Mouse (Mus musculus) cerebellum, adult 2 months (tissue): ENCODE results near the gene Slc6a6. TPM values are rescaled to one million over a fixed set of nuclear protein-coding genes. Genes with fewer than 3 reads are reported as not detected.

Experiments used
- DNase-seq, 2 experiments: peaks; one replicate each; pipeline ENCODE4 v3.0.0; 2021
- H3K27ac ChIP-seq: fragments of 200-500 bp; 2 replicates; pipeline ENCODE4 v1.5.1; 2012; ENCODE audit warnings: low read length, control low read depth, inconsistent platforms; ENCODE audit not compliant: insufficient read depth
- H3K27me3 ChIP-seq: fragments of 200-500 bp; 2 replicates; pipeline ENCODE4 v1.6.1; 2012; ENCODE audit warnings: inconsistent platforms, mild to moderate bottlenecking, low read length, moderate library complexity; ENCODE audit not compliant: control insufficient read depth, insufficient read depth
- H3K4me1 ChIP-seq: fragments of 200-500 bp; 2 replicates; pipeline ENCODE4 v1.6.1; 2011; ENCODE audit warnings: low read length; ENCODE audit not compliant: control insufficient read depth, insufficient read depth
- H3K4me3 ChIP-seq: fragments of 200-500 bp; replicated peaks from 2 replicates; pipeline ENCODE3; 2011; ENCODE audit warnings: mild to moderate bottlenecking, low read depth, low read length, control low read depth; ENCODE audit not compliant: insufficient read depth
- CTCF ChIP-seq: fragments of 200-500 bp; IDR thresholded peaks from 2 replicates; pipeline ENCODE4 v1.5.1; 2011; ENCODE audit warnings: low read depth, mild to moderate bottlenecking, control low read depth, low read length, moderate library complexity, borderline replicate concordance; ENCODE audit not compliant: insufficient read depth
- POLR2A ChIP-seq: fragments of 200-500 bp; IDR thresholded peaks from 2 replicates; pipeline ENCODE4 v1.6.1; 2011; ENCODE audit warnings: low read length, control low read depth, borderline replicate concordance; ENCODE audit not compliant: insufficient read depth
- WGBS: fragments of 180-500 bp; shearing (Covaris S2); methylation state at CpG from one replicate; pipeline ENCODE4 v1.1.7; 2018; 5-methylcytosine and 5-hydroxymethylcytosine counted together
- polyA plus RNA-seq: library from polyadenylated mRNA; depleted of rRNA; stranded (reverse); fragments of >200 nt; gene quantifications from 2 replicates; pipeline ENCODE4 v1.2.3, GENCODE M21; 2012

Slc6a6 gene
- polyA plus RNA-seq, 1 experiment = 79.3 TPM

DNA sequence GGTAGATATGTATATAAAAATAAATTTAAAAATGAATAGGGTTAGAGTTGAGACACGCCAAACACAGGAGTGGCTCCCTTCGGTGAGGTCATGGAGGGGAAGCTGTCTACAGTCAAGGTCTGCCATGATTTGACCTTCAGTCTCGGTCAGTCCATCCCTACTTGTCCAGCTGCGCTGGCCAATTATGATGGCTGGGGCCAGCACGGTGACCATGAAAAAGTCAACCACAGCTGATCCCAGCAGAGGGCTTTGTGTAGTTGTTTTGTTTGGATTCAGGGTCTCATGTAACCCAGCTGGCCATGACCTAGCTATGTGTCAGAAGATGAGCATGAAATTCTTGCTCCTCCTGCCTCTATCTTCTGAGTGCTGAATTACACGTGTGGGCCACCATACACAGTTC lies 21.6 kb upstream of the Slc6a6 start:
- H3K4me1 ChIP-seq = no peaks in the 10 kb centered on the region
- WGBS = 76% methylated on average over 6 of the region's 6 CpGs
- no peak for TF ChIP-seq POLR2A
- TF ChIP-seq CTCF = no peak
- no peak overlapping the region for H3K4me3 ChIP-seq
- no peak for DNase-seq
- no peak overlapping the region for H3K27ac ChIP-seq
- H3K27me3 ChIP-seq = no peaks in the 10 kb centered on the region

DNA sequence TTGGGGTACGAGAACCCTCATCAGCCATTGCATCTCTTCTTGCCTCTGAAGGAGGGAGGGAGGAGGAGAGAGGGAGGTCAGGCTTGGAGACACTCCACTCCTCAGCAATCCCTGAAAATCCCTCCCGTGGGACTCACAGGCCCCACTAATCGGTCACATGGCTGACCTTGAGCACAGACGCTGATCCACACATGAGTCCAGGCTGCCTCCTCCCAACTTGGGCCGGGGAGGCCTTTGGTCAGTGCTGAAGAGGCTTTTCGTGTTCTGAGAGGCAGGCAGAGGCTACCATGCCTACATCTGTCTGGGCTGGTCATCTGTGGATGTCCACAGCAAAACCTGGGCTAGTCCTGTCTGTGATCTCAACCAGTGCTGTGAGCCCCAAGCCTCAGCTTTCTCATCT lies 20.2 kb upstream of the Slc6a6 start:
- WGBS = 78% methylated on average over 6 of the region's 6 CpGs
- no peaks in the 10 kb centered on the region for H3K27me3 ChIP-seq
- no peak overlapping the region for H3K4me3 ChIP-seq
- TF ChIP-seq CTCF (no peak), POLR2A (no peak)
- no peak for DNase-seq
- no peak overlapping the region for H3K27ac ChIP-seq
- no peaks in the 10 kb centered on the region for H3K4me1 ChIP-seq

DNA sequence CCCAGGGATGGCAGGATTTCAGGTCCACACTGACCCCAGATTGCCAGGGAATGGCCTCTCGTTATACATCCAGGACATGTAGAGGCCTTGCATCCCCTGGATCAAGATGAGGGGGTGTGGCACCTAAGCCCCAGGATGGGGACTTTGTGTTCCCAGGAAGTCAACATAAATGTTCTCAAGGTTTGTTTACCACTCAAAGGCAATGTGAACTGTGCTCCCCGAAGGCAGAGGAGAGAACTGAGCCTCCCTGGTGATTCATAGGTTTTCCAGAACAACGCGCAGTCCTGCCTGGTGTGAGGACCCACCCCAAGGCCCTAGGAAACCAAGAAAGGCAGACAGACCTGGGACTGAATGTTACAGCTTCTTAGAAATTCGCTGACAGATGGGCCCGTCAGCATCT lies 18.6 kb upstream of the Slc6a6 start:
- H3K27me3 ChIP-seq = no peaks in the 10 kb centered on the region
- no peak overlapping the region for H3K4me3 ChIP-seq
- WGBS = 91% methylated on average over 6 of the region's 6 CpGs
- H3K27ac ChIP-seq = no peak overlapping the region
- no peak for TF ChIP-seq CTCF
- DNase-seq = no peak
- H3K4me1 ChIP-seq = no peaks in the 10 kb centered on the region

DNA sequence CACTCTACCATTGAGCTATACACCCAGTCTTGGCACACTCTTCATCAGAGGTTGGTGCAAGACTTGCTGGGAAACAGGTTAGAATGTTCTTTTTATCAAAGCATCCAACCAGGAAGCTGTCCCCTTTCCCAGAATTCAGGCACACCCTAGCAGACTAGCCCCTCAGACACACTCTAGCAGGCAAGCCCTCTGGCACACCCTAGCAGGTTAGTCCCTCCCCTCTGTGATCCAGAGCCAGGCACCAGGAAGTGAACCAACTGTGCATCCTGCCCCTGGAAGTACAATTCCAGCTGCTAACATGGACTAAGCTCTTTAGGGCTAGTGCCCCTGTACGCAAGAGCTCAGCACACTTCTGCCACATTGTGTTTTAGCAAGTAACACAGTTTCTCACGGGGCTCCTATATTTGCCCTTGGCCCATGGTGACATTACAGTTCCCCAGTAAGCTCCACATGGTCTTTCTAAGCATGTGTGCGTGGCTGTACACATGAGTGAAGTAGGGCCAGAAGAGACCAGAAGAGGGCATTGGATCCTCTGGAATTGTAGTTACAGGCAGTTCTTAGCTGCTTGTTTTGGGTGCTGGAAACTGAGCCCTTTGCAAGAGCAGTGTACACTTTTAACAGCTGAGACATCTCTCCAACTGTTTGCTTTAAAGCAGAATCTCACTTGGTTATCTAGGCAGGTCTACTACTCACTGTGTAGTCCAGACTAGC lies 17.7 kb upstream of the Slc6a6 start:
- Histone ChIP-seq H3K27ac (no peak overlapping the region), H3K4me1 (no peaks in the 10 kb centered on the region), H3K27me3 (no peaks in the 10 kb centered on the region), H3K4me3 (no peak overlapping the region)
- DNase-seq = no peak
- TF ChIP-seq POLR2A = no peak
- no peak for TF ChIP-seq CTCF
- 97% methylated on average over 3 of the region's 3 CpGs for WGBS

GRCm38 (mm10) chr6:91667141-91667540 lies 16.7 kb upstream of the Slc6a6 start:
- WGBS = 93% methylated on average over 4 of the region's 4 CpGs
- Histone ChIP-seq H3K27ac (no peak overlapping the region), H3K27me3 (no peaks in the 10 kb centered on the region), H3K4me1 (no peaks in the 10 kb centered on the region), H3K4me3 (no peak overlapping the region)
- no peak for TF ChIP-seq POLR2A
- no peak for DNase-seq

GRCm38 (mm10) chr6:91668276-91668675 lies 15.6 kb upstream of the Slc6a6 start:
- no peak for TF ChIP-seq CTCF
- TF ChIP-seq POLR2A = no peak
- no peaks in the 10 kb centered on the region for H3K4me1 ChIP-seq
- no peak overlapping the region for H3K4me3 ChIP-seq
- no peak for DNase-seq
- no peaks in the 10 kb centered on the region for H3K27me3 ChIP-seq
- no peak overlapping the region for H3K27ac ChIP-seq
- WGBS = 66% methylated on average over 5 of the region's 5 CpGs

DNA sequence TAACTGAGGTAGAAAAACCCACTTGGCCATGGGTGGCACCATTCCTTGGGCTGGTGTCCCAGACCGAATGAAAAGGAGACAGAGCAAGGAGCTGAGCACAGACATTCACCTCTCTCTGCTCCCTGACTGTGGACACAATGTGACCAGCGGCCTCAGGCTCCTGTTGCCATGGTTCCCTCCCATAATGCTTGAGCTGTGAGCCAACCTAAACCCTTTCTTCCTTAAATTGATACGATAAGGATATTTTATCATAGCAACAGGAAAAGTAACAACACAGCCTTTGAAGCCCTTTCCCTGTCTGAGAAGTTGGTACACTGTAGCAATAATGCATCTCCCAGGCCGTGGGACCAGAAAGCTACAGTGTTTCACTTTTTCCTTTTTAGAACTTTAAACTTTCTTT lies 14.6 kb upstream of the Slc6a6 start:
- Histone ChIP-seq H3K4me1 (no peaks in the 10 kb centered on the region), H3K27ac (no peak overlapping the region), H3K27me3 (no peaks in the 10 kb centered on the region), H3K4me3 (no peak overlapping the region)
- 61% methylated on average over 4 of the region's 4 CpGs for WGBS
- no peak for TF ChIP-seq POLR2A
- no peak for DNase-seq

GRCm38 (mm10) chr6:91670224-91670623 lies 13.6 kb upstream of the Slc6a6 start:
- Histone ChIP-seq H3K4me3 (no peak overlapping the region), H3K27me3 (no peaks in the 10 kb centered on the region), H3K27ac (no peak overlapping the region), H3K4me1 (no peaks in the 10 kb centered on the region)
- TF ChIP-seq POLR2A (no peak), CTCF (no peak)
- DNase-seq = no peak
- WGBS = 69% methylated on average over 6 of the region's 6 CpGs

GRCm38 (mm10) chr6:91674757-91675350 lies 9.0 kb upstream of the Slc6a6 start:
- TF ChIP-seq POLR2A (no peak), CTCF (no peak)
- DNase-seq = no peak
- no peak overlapping the region for H3K4me3 ChIP-seq
- WGBS = 77% methylated on average over 5 of the region's 5 CpGs
- H3K27me3 ChIP-seq = no peaks in the 10 kb centered on the region
- H3K27ac ChIP-seq = no peak overlapping the region
- H3K4me1 ChIP-seq = peaks cover 12% of the 10 kb centered on the region
